Mouse (Mus musculus): ENCODE data around the gene Nckap1l. TPM values are rescaled to one million over a fixed set of nuclear protein-coding genes. Genes with fewer than 3 reads are reported as not detected.

Nckap1l gene
- polyA plus RNA-seq, 1 experiment, result 0.33 TPM

DNA sequence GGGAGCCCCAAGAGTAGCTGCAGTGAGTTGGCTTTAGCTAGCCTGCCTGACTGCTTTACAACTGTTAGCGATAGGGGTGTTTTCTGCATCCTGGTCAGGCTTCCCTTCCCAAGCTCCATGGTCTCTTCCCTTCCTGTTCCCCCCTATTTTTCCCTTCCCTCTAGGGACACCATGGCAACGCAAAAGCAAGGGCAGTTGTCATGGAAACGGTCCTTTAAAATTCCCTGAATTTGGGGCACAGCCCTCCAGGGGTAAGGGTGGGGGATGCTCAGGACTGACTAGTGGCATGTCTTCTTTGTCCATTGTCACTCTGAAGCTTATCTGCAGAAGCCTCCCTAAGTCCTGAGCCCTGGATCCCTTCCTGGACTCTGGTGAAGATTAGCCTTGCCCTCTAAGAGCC is 69.6 kb downstream of the Nckap1l start:
- no peak for TF ChIP-seq POLR2A (IDR thresholded peaks at IDR 0.05; ENCODE audit: insufficient read depth, low read length)
- TF ChIP-seq CTCF (IDR thresholded peaks at IDR 0.05; ENCODE audit: low read depth, low read length), result no peak
- no peak for TF ChIP-seq EP300 (IDR thresholded peaks at IDR 0.05; ENCODE audit: insufficient read depth, low read depth, low read length)
- peaks cover 9% of the 10 kb centered on the region for H3K4me1 ChIP-seq (ENCODE audit: control insufficient read depth, insufficient read depth, low read length)
- no peak overlapping the region for H3K9ac ChIP-seq (ENCODE audit: low read depth, poor library complexity, severe bottlenecking)
- 0 out of 2 replicates have a peak overlapping the region, but pooled peaks have one; percentile 44 for H3K27ac ChIP-seq (ENCODE audit: insufficient read depth, low read length)
- no peak overlapping the region for H3K4me3 ChIP-seq (ENCODE audit: low read depth, low read length)
- H3K36me3 ChIP-seq (ENCODE audit: control insufficient read depth, insufficient read depth, low read length, poor library complexity, severe bottlenecking), result no peaks in the 10 kb centered on the region
- no peaks in the 10 kb centered on the region for H3K27me3 ChIP-seq (ENCODE audit: control insufficient read depth, insufficient read depth, low read length, poor library complexity, severe bottlenecking)
- no peaks in the 10 kb centered on the region for H3K9me3 ChIP-seq (replicated peaks; ENCODE audit: control insufficient read depth, insufficient read depth, low read length, poor library complexity, severe bottlenecking)

- no peak for TF ChIP-seq EP300 (IDR thresholded peaks at IDR 0.05; ENCODE audit: insufficient read depth, low read depth, low read length)
- TF ChIP-seq CTCF (IDR thresholded peaks at IDR 0.05; ENCODE audit: low read depth, low read length), result peak; percentile 94
- TF ChIP-seq POLR2A (IDR thresholded peaks at IDR 0.05; ENCODE audit: insufficient read depth, low read length), result no peak
- Histone ChIP-seq H3K27ac (ENCODE audit: insufficient read depth, low read length) (no peak overlapping the region), H3K36me3 (ENCODE audit: control insufficient read depth, insufficient read depth, low read length, poor library complexity, severe bottlenecking) (no peaks in the 10 kb centered on the region), H3K4me3 (ENCODE audit: low read depth, low read length) (no peak overlapping the region), H3K9ac (ENCODE audit: low read depth, poor library complexity, severe bottlenecking) (no peak overlapping the region), H3K9me3 (replicated peaks; ENCODE audit: control insufficient read depth, insufficient read depth, low read length, poor library complexity, severe bottlenecking) (no peaks in the 10 kb centered on the region), H3K4me1 (ENCODE audit: control insufficient read depth, insufficient read depth, low read length) (no peaks in the 10 kb centered on the region), H3K27me3 (ENCODE audit: control insufficient read depth, insufficient read depth, low read length, poor library complexity, severe bottlenecking) (no peaks in the 10 kb centered on the region)
Observed at GRCm38 (mm10) chr15:103530372-103530771, 76.8 kb downstream of the Nckap1l start.

- H3K36me3 ChIP-seq (ENCODE audit: control insufficient read depth, insufficient read depth, low read length, poor library complexity, severe bottlenecking), result no peaks in the 10 kb centered on the region
- H3K9ac ChIP-seq (ENCODE audit: low read depth, poor library complexity, severe bottlenecking), result no peak overlapping the region
- no peak overlapping the region for H3K27ac ChIP-seq (ENCODE audit: insufficient read depth, low read length)
- no peaks in the 10 kb centered on the region for H3K4me1 ChIP-seq (ENCODE audit: control insufficient read depth, insufficient read depth, low read length)
- no peaks in the 10 kb centered on the region for H3K27me3 ChIP-seq (ENCODE audit: control insufficient read depth, insufficient read depth, low read length, poor library complexity, severe bottlenecking)
- no peak overlapping the region for H3K4me3 ChIP-seq (ENCODE audit: low read depth, low read length)
- TF ChIP-seq EP300 (IDR thresholded peaks at IDR 0.05; ENCODE audit: insufficient read depth, low read depth, low read length) (no peak), POLR2A (IDR thresholded peaks at IDR 0.05; ENCODE audit: insufficient read depth, low read length) (no peak), CTCF (IDR thresholded peaks at IDR 0.05; ENCODE audit: low read depth, low read length) (no peak)
- H3K9me3 ChIP-seq (replicated peaks; ENCODE audit: control insufficient read depth, insufficient read depth, low read length, poor library complexity, severe bottlenecking), result no peaks in the 10 kb centered on the region
Observed at GRCm38 (mm10) chr15:103534054-103534620, 80.5 kb downstream of the Nckap1l start.

- no peaks in the 10 kb centered on the region for H3K27me3 ChIP-seq (ENCODE audit: control insufficient read depth, insufficient read depth, low read length, poor library complexity, severe bottlenecking)
Observed at GRCm38 (mm10) chr15:103535030-103535429, 81.4 kb downstream of the Nckap1l start.

DNA sequence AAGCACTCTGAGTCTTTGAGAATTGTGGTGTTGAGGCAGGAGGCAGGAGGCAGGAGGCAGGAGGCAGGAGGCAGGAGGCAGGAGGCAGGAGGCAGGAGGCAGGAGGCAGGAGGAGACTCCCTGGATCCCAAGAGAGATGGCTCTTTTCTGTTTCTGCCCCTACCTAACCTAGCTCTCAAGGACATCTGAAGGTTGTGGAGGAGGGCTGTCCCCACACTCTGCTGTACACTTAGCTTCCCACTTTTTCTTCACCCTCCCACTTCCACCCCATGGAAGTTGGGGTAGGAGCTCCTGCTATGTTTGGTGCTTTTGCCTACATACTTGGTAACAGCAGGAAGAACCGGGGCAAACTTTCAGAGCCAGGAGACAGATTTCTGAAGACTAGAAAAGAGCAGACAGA is 82.2 kb downstream of the Nckap1l start:
- H3K9me3 ChIP-seq (replicated peaks; ENCODE audit: control insufficient read depth, insufficient read depth, low read length, poor library complexity, severe bottlenecking), result no peaks in the 10 kb centered on the region
- no peaks in the 10 kb centered on the region for H3K4me1 ChIP-seq (ENCODE audit: control insufficient read depth, insufficient read depth, low read length)
- no peak overlapping the region for H3K4me3 ChIP-seq (ENCODE audit: low read depth, low read length)
- H3K9ac ChIP-seq (ENCODE audit: low read depth, poor library complexity, severe bottlenecking), result no peak overlapping the region
- H3K27me3 ChIP-seq (ENCODE audit: control insufficient read depth, insufficient read depth, low read length, poor library complexity, severe bottlenecking), result no peaks in the 10 kb centered on the region
- TF ChIP-seq EP300 (IDR thresholded peaks at IDR 0.05; ENCODE audit: insufficient read depth, low read depth, low read length) (no peak), POLR2A (IDR thresholded peaks at IDR 0.05; ENCODE audit: insufficient read depth, low read length) (no peak), CTCF (IDR thresholded peaks at IDR 0.05; ENCODE audit: low read depth, low read length) (no peak)
- H3K27ac ChIP-seq (ENCODE audit: insufficient read depth, low read length), result no peak overlapping the region
- no peaks in the 10 kb centered on the region for H3K36me3 ChIP-seq (ENCODE audit: control insufficient read depth, insufficient read depth, low read length, poor library complexity, severe bottlenecking)

More at GRCm38 (mm10) chr15:103535030-103535429, 81.4 kb downstream of the Nckap1l start:
- TF ChIP-seq EP300 (IDR thresholded peaks at IDR 0.05; ENCODE audit: insufficient read depth, low read depth, low read length) (no peak), POLR2A (IDR thresholded peaks at IDR 0.05; ENCODE audit: insufficient read depth, low read length) (no peak), CTCF (IDR thresholded peaks at IDR 0.05; ENCODE audit: low read depth, low read length) (no peak)
- Histone ChIP-seq H3K4me1 (ENCODE audit: control insufficient read depth, insufficient read depth, low read length) (no peaks in the 10 kb centered on the region), H3K9me3 (replicated peaks; ENCODE audit: control insufficient read depth, insufficient read depth, low read length, poor library complexity, severe bottlenecking) (no peaks in the 10 kb centered on the region), H3K36me3 (ENCODE audit: control insufficient read depth, insufficient read depth, low read length, poor library complexity, severe bottlenecking) (no peaks in the 10 kb centered on the region), H3K9ac (ENCODE audit: low read depth, poor library complexity, severe bottlenecking) (no peak overlapping the region), H3K27ac (ENCODE audit: insufficient read depth, low read length) (no peak overlapping the region), H3K4me3 (ENCODE audit: low read depth, low read length) (no peak overlapping the region)

DNA sequence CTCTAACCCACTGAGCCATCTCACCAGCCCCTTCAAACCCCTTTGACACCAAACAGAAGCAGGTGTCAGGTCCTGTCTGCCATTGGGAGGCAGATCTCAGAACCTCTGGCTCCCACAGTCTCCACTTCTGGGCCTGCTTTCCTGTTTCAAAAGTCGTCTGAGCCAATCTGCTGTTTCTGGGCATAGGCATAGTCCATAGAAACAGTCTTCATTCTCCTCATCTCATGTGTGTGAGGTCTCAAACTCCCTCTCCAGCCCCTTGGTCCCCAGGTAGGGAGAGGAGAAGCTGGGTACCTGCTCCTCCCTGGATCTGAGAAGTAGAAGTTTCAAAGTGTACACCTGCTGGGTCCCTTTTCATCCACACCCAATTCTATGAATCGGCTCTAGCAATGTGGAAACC is 82.9 kb downstream of the Nckap1l start:
- no peak overlapping the region for H3K4me3 ChIP-seq (ENCODE audit: low read depth, low read length)
- H3K4me1 ChIP-seq (ENCODE audit: control insufficient read depth, insufficient read depth, low read length), result no peaks in the 10 kb centered on the region
- no peak for TF ChIP-seq CTCF (IDR thresholded peaks at IDR 0.05; ENCODE audit: low read depth, low read length)
- no peak overlapping the region for H3K27ac ChIP-seq (ENCODE audit: insufficient read depth, low read length)
- H3K27me3 ChIP-seq (ENCODE audit: control insufficient read depth, insufficient read depth, low read length, poor library complexity, severe bottlenecking), result no peaks in the 10 kb centered on the region
- H3K9me3 ChIP-seq (replicated peaks; ENCODE audit: control insufficient read depth, insufficient read depth, low read length, poor library complexity, severe bottlenecking), result no peaks in the 10 kb centered on the region
- no peaks in the 10 kb centered on the region for H3K36me3 ChIP-seq (ENCODE audit: control insufficient read depth, insufficient read depth, low read length, poor library complexity, severe bottlenecking)
- H3K9ac ChIP-seq (ENCODE audit: low read depth, poor library complexity, severe bottlenecking), result peak overlapping the region; percentile 50; the same call in 1 of the 2 replicates
